ENCODE assay signal across 9 mouse cellular contexts in genomic region chr11:98284230-98284629, GRCm38 (mm10). TPM values are rescaled to one million over a fixed set of nuclear protein-coding genes. Genes with fewer than 3 reads are reported as not detected.
DNase-seq lines count a peak whose midpoint lies in the region; ATAC-seq and TF ChIP-seq lines count a peak whose summit lies in the region.
"Had no signal": no experiment of that assay in that cellular context is flagged by ENCODE, and none has a peak within 500 bp of the region (broad histone marks: within the 10 kb centered on the region; RNA-seq: fewer than 3 reads in every experiment).

No protein-coding gene starts in this region.

- H3K36me3 ChIP-seq in heart, postnatal 0 days (replicated peaks; ENCODE audit: control insufficient read depth, insufficient read depth, low read length): peaks cover 6% of the 10 kb centered on the region; the same call in 1 of the 2 replicates
- H3K36me3 ChIP-seq in limb, embryonic 11.5 days (ENCODE audit: control insufficient read depth, insufficient read depth, low read length): 0 out of 2 replicates have a peak, but pooled peaks cover 2% of the 10 kb centered on the region
- H3K36me3 ChIP-seq: liver, embryonic 13.5 days had no signal

- H3K9me3 ChIP-seq in heart, postnatal 0 days (replicated peaks; ENCODE audit: control insufficient read depth, low read length): no peaks in the 10 kb centered on the region
- no peaks in the 10 kb centered on the region for H3K9me3 ChIP-seq in limb, embryonic 11.5 days (ENCODE audit: control insufficient read depth, low read length)
- H3K9me3 ChIP-seq: liver, embryonic 13.5 days had no signal

- H3K27ac ChIP-seq in cortical plate, adult 2 months (ENCODE audit: insufficient read depth, low read length): peak overlapping the region; percentile 52; the same call in 1 of the 2 replicates
- H3K27ac ChIP-seq in heart, postnatal 0 days (ENCODE audit: low read depth): no peak overlapping the region
- no peak overlapping the region for H3K27ac ChIP-seq in limb, embryonic 11.5 days (replicated peaks; ENCODE audit: low read depth, low read length)
- H3K27ac ChIP-seq: liver, embryonic 13.5 days had no signal

- no peak for TF ChIP-seq EP300 in heart, postnatal 0 days (IDR thresholded peaks at IDR 0.05; ENCODE audit: low read depth)

- 2% methylated on average over 16 of the region's 17 CpGs for WGBS in heart, postnatal 0 days
- WGBS in limb, embryonic 11.5 days: 1% methylated on average over 14 of the region's 17 CpGs

- no peak for TF ChIP-seq CTCF in cortical plate, adult 2 months (IDR thresholded peaks at IDR 0.05; ENCODE audit: extremely low read depth, insufficient read depth, low read length)
- TF ChIP-seq CTCF in heart, postnatal 0 days (IDR thresholded peaks at IDR 0.05; ENCODE audit: low read depth): no peak

- peak overlapping the region; percentile 41 for H3K4me2 ChIP-seq in heart, postnatal 0 days (ENCODE audit: low read depth, low read length)
- peak overlapping the region; percentile 30; the same call in 1 of the 2 replicates for H3K4me2 ChIP-seq in limb, embryonic 11.5 days (ENCODE audit: low read depth, severe bottlenecking)
- H3K4me2 ChIP-seq: liver, embryonic 13.5 days had no signal

- peak; percentile 34; the same call in 1 of the 2 replicates for TF ChIP-seq POLR2A in cortical plate, adult 2 months (IDR thresholded peaks at IDR 0.05; ENCODE audit: extremely low read depth, insufficient read depth, low read length)

- H3K9ac ChIP-seq in heart, postnatal 0 days (replicated peaks; ENCODE audit: low read depth, low read length): no peak overlapping the region
- no peak overlapping the region for H3K9ac ChIP-seq in limb, embryonic 11.5 days (ENCODE audit: low read length)
- H3K9ac ChIP-seq: liver, embryonic 13.5 days had no signal

- H3K27me3 ChIP-seq in heart, postnatal 0 days (ENCODE audit: control insufficient read depth, insufficient read depth, low read length): no peaks in the 10 kb centered on the region
- no peaks in the 10 kb centered on the region for H3K27me3 ChIP-seq in limb, embryonic 11.5 days (ENCODE audit: control insufficient read depth, insufficient read depth, low read length)

- peak; percentile 24; the same call in 1 of the 2 replicates for ATAC-seq in heart, postnatal 0 days (ENCODE audit: insufficient read depth, low read depth)
- no peak for ATAC-seq in limb, embryonic 11.5 days (ENCODE audit: insufficient number of reproducible peaks, low FRiP score, low TSS enrichment, low read depth)

- DNase-seq in layer of hippocampus, postnatal 10 days (ENCODE audit: low spot score in 2 of 2): peak; percentile 53 to 62
- DNase-seq in layer of hippocampus, adult 18-20 months (ENCODE audit: low spot score in 2 of 2): no peak
- DNase-seq in heart, postnatal 0 days (ENCODE audit: low spot score): no peak
- DNase-seq in limb, embryonic 11.5 days (ENCODE audit: low spot score): peak; percentile 34
- DNase-seq in right cerebral cortex, postnatal 10 days (ENCODE audit: low spot score in 2 of 2): peak; percentile 79 to 86
- no peak for DNase-seq in ovary, postnatal 14 days (ENCODE audit: low spot score)
- no peak for DNase-seq in adrenal gland, adult 2 months
- DNase-seq: liver, embryonic 13.5 days had no signal

- peak overlapping the region; percentile 1; the same call in 1 of the 2 replicates for H3K4me3 ChIP-seq in cortical plate, adult 2 months (ENCODE audit: insufficient read depth, low read length)
- peak overlapping the region; percentile 12 for H3K4me3 ChIP-seq in heart, postnatal 0 days (ENCODE audit: low read depth, low read length)
- 0 out of 2 replicates have a peak overlapping the region, but pooled peaks have one; percentile 17 for H3K4me3 ChIP-seq in limb, embryonic 11.5 days (ENCODE audit: low read depth, low read length)
- H3K4me3 ChIP-seq: liver, embryonic 13.5 days had no signal

- peaks cover 1% of the 10 kb centered on the region; the same call in 1 of the 2 replicates for H3K4me1 ChIP-seq in cortical plate, adult 2 months (ENCODE audit: control insufficient read depth, insufficient read depth, low read length)
- H3K4me1 ChIP-seq in heart, postnatal 0 days (ENCODE audit: control insufficient read depth, insufficient read depth): no peaks in the 10 kb centered on the region; the same call in 1 of the 2 replicates
- H3K4me1 ChIP-seq in limb, embryonic 11.5 days (ENCODE audit: control insufficient read depth, insufficient read depth, low read length): no peaks in the 10 kb centered on the region

RNA-seq across cellular contexts. Expression of gene Neurod2, which starts 45.2 kb away (rescaled TPM):
- 100 to 1,000 TPM; 114 to 118 TPM for total RNA-seq in layer of hippocampus, postnatal 10 days (2021)
- total RNA-seq in layer of hippocampus, adult 18-20 months (2021): 100 to 1,000 TPM; 158 to 159 TPM
- polyA plus RNA-seq in cortical plate, adult 2 months (2012; rRNA removed): 45.0 and 57.2 TPM in 2 replicates
- not detected in 2 replicates for total RNA-seq in heart, postnatal 0 days (2014; rRNA removed; ENCODE audit: low replicate concordance)
- polyA plus RNA-seq in heart, postnatal 0 days (2015; fragmentation: Nextera tagmentation; extraction: Ambion mirVana): not detected in 2 replicates
- polyA plus RNA-seq in limb, embryonic 11.5 days (2014; fragmentation: Nextera tagmentation; extraction: Ambion mirVana): not detected in 2 replicates
- not detected for total RNA-seq in adrenal gland, adult 2 months (2021)
- polyA plus RNA-seq in adrenal gland, adult 2 months (2012; rRNA removed): not detected in 2 replicates
- polyA plus RNA-seq: liver, embryonic 13.5 days had no signal

Comparison
In these comparisons a context has a peak if more than half of its experiments do, and no peak if none do; other contexts are left out.
1. DNase-seq: peak in layer of hippocampus, postnatal 10 days (2 of 2), limb, embryonic 11.5 days (single experiment) and right cerebral cortex, postnatal 10 days (2 of 2); none in layer of hippocampus, adult 18-20 months (0 of 2), heart, postnatal 0 days (single experiment), ovary, postnatal 14 days (single experiment) and adrenal gland, adult 2 months (single experiment).
2. RNA of gene Neurod2, which starts 45.2 kb away (total RNA-seq): 158 to 159 TPM in layer of hippocampus, adult 18-20 months and 114 to 118 TPM in layer of hippocampus, postnatal 10 days; not detected in heart, postnatal 0 days and not detected in adrenal gland, adult 2 months; every median in the first group is over 100 times any median in the second.
3. Peak in every context shown above with its lines, with median percentiles within 50 percentile points of each other: H3K4me3 ChIP-seq.